Mouse (Mus musculus): ENCODE measurements around the gene Creg1.

GRCm38 (mm10) chr1:165804133-165804532, 40.6 kb downstream of the Creg1 start:
- TF ChIP-seq CTCF (conservative IDR thresholded peaks at IDR 0.05; ENCODE audit: low read length) (no peak), NANOG (IDR thresholded peaks at IDR 0.05; ENCODE audit: borderline replicate concordance, low read length) (no peak)
